Mouse (Mus musculus): ENCODE results near the gene Chd4. TPM values are rescaled to one million over a fixed set of nuclear protein-coding genes. Genes with fewer than 3 reads are reported as not detected.

The Chd4 gene
- polyA plus RNA-seq, 1 experiment from 2014 or later: 91.2 TPM

DNA sequence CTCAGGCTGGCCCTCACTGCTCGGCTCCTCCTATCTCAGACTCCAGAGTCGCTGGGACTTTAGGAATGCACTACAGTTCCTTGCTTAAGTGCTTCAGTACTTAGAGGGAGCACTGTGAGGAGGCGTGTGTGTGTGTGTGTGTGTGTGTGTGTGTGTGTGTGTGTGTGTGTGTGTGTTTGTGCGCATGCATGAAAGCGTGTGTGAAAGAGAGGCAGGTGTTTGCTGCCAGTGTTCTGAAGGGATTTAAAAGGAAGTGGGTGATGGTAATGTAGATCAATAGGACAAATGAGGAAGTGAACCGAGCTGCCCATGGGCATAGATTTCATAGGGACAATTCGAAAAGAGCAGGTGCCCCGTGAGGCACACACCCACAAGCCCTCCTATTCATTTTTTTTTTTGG is 22.0 kb upstream of the Chd4 start:
- 74% methylated on average over 8 of the region's 8 CpGs for WGBS
- H3K4me2 ChIP-seq: no peak overlapping the region
- ATAC-seq (ENCODE audit: insufficient number of reproducible peaks, insufficient read depth, low FRiP score, low TSS enrichment, low read depth): no peak

DNA sequence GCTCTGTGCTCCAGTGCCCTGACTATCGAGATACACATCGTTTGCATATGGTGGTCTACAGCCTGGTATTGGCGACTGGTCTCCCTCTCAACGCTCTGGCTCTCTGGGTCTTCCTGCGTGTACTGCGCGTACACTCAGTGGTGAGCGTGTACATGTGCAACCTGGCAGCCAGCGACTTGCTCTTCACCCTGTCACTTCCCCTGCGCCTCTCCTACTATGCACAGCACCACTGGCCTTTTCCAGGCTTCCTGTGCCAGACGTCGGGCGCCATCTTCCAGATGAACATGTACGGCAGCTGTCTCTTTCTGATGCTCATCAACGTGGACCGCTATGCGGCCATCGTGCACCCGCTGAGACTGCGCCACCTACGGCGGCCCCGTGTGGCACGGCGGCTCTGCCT is 14.4 kb upstream of the Chd4 start:
- no peaks in the 10 kb centered on the region for H3K36me3 ChIP-seq
- ATAC-seq (ENCODE audit: insufficient number of reproducible peaks, insufficient read depth, low FRiP score, low TSS enrichment, low read depth): peak; percentile 27; the same call in 1 of the 2 replicates
- H3K9ac ChIP-seq: peak overlapping the region; percentile 77
- H3K27me3 ChIP-seq: no peaks in the 10 kb centered on the region; the same call in 1 of the 2 replicates
- WGBS: 25% methylated on average over 25 of the region's 25 CpGs
- peak overlapping the region; percentile 78 for H3K4me2 ChIP-seq
- peaks cover 8% of the 10 kb centered on the region for H3K4me1 ChIP-seq
- H3K9me3 ChIP-seq: no peaks in the 10 kb centered on the region
- peak overlapping the region; percentile 85 for H3K27ac ChIP-seq
- H3K4me3 ChIP-seq: peak overlapping the region; percentile 48

More for the DNA sequence above, 22.0 kb upstream of the Chd4 start:
- H3K36me3 ChIP-seq: no peaks in the 10 kb centered on the region
- no peak overlapping the region for H3K27ac ChIP-seq
- no peak overlapping the region for H3K4me3 ChIP-seq
- H3K9me3 ChIP-seq: no peaks in the 10 kb centered on the region
- H3K27me3 ChIP-seq: no peaks in the 10 kb centered on the region
- H3K4me1 ChIP-seq: peaks cover 19% of the 10 kb centered on the region
- H3K9ac ChIP-seq: no peak overlapping the region

DNA sequence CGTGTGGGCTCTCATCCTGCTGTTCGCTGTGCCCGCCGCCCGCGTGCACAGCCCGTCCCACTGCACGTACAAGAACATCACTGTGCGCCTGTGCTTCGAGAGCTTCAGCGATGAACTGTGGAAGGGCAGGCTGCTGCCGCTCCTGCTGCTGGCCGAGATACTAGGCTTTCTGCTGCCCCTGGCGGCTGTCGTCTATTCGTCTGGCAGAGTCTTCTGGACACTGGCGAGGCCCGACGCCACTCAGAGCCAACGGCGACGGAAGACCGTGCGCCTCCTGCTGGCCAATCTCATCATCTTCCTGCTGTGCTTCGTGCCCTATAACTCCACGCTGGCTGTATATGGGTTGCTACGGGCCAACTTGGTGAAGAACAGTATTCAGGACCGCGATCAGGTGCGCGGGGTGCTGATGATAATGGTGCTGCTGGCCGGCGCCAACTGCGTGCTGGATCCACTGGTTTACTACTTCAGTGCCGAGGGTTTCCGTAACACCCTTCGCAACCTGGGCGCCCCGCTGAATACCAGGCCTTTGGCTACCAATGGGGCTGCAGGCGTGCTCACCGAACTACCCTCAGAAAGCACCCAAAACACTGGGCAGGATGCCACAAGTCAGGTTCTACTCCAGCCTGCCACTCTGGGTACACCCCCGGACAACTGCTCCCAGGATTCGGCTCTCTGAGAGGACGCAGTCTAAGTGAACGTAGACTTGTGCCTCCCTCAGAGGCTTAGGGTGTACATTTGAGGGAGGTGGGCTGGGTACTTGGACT is 13.8 kb upstream of the Chd4 start:
- Histone ChIP-seq H3K36me3 (no peaks in the 10 kb centered on the region), H3K27ac (peak overlapping the region; percentile 85), H3K9ac (peak overlapping the region; percentile 77), H3K4me2 (peak overlapping the region; percentile 78), H3K4me3 (peak overlapping the region; percentile 48), H3K4me1 (peaks cover 8% of the 10 kb centered on the region), H3K9me3 (no peaks in the 10 kb centered on the region), H3K27me3 (no peaks in the 10 kb centered on the region; the same call in 1 of the 2 replicates)
- WGBS: 22% methylated on average over 45 of the region's 45 CpGs
- ATAC-seq (ENCODE audit: insufficient number of reproducible peaks, insufficient read depth, low FRiP score, low TSS enrichment, low read depth): peak; percentile 86

DNA sequence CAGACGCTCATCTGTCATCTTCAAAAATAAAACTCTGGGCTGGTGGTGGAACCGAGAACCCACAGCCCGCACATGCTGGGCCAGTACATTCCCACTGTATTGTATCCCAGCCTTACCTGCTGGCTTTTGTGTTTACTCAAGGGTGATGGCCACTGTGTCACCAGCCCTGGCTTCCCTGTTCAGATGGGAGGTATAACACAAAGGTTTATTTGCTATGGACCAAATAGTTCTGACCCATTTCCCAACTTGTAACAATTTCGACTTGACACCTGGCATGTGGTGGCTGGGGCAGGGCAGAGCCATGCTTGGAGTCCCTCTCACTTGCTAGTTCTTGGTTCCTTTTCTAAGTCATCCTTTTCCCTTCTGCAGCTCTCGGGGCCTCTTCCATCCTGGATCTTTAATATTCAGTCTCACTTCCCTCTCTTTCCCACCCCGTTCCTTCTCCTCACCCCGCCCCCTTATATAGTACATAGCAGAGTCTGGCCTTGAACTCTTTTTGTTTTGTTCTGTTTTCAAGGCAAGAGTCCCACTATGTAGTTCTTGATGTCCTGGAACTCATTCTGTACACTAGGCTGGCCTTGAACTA is 12.9 kb upstream of the Chd4 start:
- no peak overlapping the region for H3K4me3 ChIP-seq
- H3K4me2 ChIP-seq: no peak overlapping the region
- no peak overlapping the region for H3K9ac ChIP-seq
- WGBS: 86% methylated on average over 7 of the region's 7 CpGs
- H3K4me1 ChIP-seq: peaks cover 8% of the 10 kb centered on the region
- H3K9me3 ChIP-seq: no peaks in the 10 kb centered on the region
- H3K27me3 ChIP-seq: no peaks in the 10 kb centered on the region; the same call in 1 of the 2 replicates
- ATAC-seq (ENCODE audit: insufficient number of reproducible peaks, insufficient read depth, low FRiP score, low TSS enrichment, low read depth): no peak
- no peak overlapping the region for H3K27ac ChIP-seq
- no peaks in the 10 kb centered on the region for H3K36me3 ChIP-seq

DNA sequence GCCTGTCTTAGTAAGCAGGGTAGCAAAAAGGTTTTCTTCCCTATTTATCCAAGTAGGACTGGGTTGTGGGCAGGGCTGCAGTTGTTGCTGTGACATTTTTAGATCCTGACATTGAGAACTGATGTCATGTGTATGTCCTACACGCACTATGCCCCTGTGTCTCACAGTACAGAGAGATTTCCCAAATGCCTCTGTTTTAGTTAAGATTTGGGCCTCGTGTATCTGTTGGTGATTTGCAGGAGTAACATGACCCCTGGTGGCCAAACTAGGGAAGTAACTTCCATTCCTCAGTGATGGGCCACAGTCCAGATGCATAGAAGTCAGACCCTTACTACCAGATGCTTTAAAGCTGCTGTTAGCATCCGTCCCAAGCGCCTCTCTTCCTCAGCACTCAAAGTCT is 11.4 kb upstream of the Chd4 start:
- H3K9me3 ChIP-seq: no peaks in the 10 kb centered on the region
- ATAC-seq (ENCODE audit: insufficient number of reproducible peaks, insufficient read depth, low FRiP score, low TSS enrichment, low read depth): no peak
- H3K9ac ChIP-seq: peak overlapping the region; percentile 28; the same call in 1 of the 2 replicates
- no peaks in the 10 kb centered on the region for H3K36me3 ChIP-seq
- H3K4me3 ChIP-seq: no peak overlapping the region
- no peaks in the 10 kb centered on the region; the same call in 1 of the 2 replicates for H3K27me3 ChIP-seq
- WGBS: 5% methylated on average over 4 of the region's 4 CpGs
- peak overlapping the region; percentile 18; the same call in 1 of the 2 replicates for H3K27ac ChIP-seq
- H3K4me2 ChIP-seq: no peak overlapping the region
- H3K4me1 ChIP-seq: peaks cover 21% of the 10 kb centered on the region

DNA sequence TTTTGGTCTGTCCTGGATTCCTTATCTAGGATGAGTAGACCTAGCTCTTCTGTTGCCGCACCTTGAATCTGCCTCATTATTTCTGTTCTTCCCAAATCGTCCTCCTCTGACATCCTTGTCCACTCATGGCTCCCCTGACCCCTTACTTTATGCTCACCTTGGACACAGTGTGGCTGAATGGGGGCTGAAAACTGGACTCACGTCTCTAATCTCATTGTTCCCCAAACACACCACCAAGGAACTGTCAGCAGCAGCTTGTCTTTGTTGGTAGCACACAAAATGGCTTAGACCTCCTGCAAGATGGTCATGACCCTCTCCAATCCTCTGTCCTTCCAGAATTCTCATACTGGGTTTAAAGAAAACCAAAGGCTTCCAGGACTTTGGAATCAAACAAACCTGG is 7.8 kb upstream of the Chd4 start:
- Histone ChIP-seq H3K4me1 (peaks cover 30% of the 10 kb centered on the region), H3K9me3 (no peaks in the 10 kb centered on the region), H3K9ac (no peak overlapping the region), H3K27ac (peak overlapping the region; percentile 97), H3K4me2 (no peak overlapping the region), H3K27me3 (no peaks in the 10 kb centered on the region), H3K4me3 (no peak overlapping the region), H3K36me3 (no peaks in the 10 kb centered on the region)
- 81% methylated on average over 3 of the region's 3 CpGs for WGBS
- ATAC-seq (ENCODE audit: insufficient number of reproducible peaks, insufficient read depth, low FRiP score, low TSS enrichment, low read depth): no peak

DNA sequence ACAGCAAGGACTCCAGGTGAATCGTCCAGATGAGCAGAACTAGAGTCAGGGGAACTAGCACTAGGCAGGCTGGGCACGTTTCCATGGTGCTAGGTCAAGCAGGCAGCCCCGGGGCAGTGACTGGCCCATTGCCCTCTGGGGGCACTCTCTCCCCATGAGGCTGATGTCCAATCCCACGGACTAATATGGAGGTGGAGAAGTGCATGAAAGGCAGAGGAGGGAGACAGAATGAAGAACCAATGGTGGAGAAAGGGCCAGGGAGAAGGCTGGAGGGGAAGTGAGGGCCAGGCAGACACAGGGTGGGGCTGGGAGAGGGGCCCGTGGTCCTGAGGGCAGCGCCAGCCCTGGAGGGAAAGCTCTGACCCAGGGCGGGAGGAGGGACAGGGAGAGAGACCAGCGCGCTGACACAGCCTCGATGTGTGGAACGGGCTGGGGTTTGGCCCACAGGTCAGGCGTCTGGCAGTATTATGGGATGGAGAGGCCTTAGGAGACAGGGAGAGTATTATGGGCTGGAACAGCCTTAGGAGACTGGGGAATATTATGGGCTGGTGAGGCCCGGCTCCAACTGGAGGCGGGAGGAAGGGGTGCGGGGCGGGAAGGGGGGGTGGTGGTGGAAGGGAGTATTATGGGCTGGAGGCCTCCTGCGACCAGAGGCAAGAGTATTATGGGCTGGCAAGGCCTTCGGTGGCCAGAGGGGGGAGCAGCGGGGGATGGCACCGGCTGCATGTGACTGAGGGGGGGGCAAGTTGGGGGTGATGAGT is 7.0 kb upstream of the Chd4 start:
- Histone ChIP-seq H3K9me3 (no peaks in the 10 kb centered on the region), H3K27ac (peak overlapping the region; percentile 97), H3K27me3 (no peaks in the 10 kb centered on the region), H3K4me1 (peaks cover 30% of the 10 kb centered on the region), H3K36me3 (no peaks in the 10 kb centered on the region), H3K4me2 (peak overlapping the region; percentile 58), H3K4me3 (peak overlapping the region; percentile 6; the same call in 1 of the 2 replicates), H3K9ac (peak overlapping the region; percentile 59)
- WGBS: 3% methylated on average over 18 of the region's 20 CpGs
- peak; percentile 81 for ATAC-seq (ENCODE audit: insufficient number of reproducible peaks, insufficient read depth, low FRiP score, low TSS enrichment, low read depth)

DNA sequence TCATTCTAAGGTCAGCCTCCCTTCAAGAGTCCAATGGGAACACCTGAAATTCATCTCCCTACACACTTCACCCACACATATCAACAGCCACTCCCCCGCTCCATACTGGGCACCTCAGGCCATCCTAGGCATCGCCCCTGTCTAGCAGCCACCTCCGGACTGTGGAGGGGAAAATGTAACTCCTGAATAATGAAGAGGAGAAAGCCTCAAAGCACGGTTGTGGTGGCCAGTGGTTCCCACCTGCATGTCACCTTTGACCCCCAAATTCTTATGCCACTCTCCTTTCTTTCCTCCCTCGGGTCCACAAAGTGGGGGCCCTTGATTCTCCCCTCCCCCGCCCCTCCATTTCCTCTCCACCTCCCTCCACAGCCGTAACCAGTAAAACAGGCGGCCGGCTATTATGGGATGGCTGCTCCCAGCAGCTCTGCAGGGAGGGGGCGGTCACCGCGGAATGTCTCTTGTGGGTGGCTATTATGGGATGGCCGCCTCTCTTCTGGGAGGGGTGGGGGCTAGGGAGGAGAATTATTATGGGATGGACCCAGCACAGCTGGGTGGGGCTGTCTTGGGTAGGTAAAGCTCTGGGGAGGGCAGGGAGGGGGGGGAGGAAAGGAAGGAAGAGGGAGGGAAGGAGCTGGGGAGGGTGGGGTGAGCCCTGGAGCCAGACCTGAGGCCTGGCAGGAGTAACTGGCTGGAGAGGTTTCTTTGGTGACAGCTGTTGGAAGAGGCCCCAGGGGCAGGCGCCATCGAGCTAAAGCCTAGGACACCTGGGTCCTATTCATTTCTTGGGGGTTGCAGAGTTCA is 6.1 kb upstream of the Chd4 start:
- Histone ChIP-seq H3K27ac (peak overlapping the region; percentile 97), H3K4me2 (peak overlapping the region; percentile 58), H3K9me3 (no peaks in the 10 kb centered on the region), H3K36me3 (no peaks in the 10 kb centered on the region), H3K27me3 (no peaks in the 10 kb centered on the region), H3K4me3 (peak overlapping the region; percentile 18), H3K9ac (peak overlapping the region; percentile 66), H3K4me1 (peaks cover 27% of the 10 kb centered on the region)
- ATAC-seq (ENCODE audit: insufficient number of reproducible peaks, insufficient read depth, low FRiP score, low TSS enrichment, low read depth): peak; percentile 66
- WGBS: 3% methylated on average over 15 of the region's 15 CpGs

DNA sequence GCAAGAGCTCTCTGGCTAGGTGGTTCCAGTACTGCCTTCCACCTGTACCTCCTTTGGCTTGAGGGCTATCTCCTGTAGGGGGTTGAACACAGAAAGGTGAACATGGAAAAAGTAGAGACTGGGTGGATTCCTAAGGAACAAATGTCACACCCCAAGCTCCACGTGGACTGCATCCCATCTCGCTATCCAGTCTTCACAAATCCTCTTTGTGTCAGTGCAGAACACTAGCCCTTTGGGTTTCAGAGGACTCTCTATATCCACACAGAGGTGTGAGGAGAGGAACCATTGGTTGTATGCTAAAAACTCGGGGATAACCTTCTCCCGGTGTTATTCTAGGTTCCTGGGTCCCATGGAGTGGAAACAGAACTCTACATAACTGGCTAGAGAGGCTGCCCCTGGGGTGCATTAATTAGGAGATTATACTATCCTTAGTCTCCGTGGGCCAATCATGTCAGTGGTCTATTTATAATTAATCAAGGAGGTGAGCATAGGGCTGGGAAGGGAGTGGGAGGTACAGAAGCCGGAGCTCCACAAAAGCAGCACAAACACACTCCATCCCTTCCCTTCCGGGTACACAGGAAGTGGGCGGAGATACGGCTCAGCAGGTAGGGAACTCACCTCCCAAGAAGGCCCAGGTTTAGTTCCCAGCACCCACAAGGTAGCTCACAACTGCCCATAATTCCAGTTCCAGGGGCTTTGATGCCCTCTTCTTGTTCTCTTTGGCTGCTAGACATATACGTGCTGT is 5.3 kb upstream of the Chd4 start:
- Histone ChIP-seq H3K36me3 (no peaks in the 10 kb centered on the region), H3K27ac (peak overlapping the region; percentile 97), H3K27me3 (no peaks in the 10 kb centered on the region), H3K4me2 (peak overlapping the region; percentile 58), H3K9ac (peak overlapping the region; percentile 66; the same call in 1 of the 2 replicates), H3K9me3 (no peaks in the 10 kb centered on the region), H3K4me1 (peaks cover 27% of the 10 kb centered on the region), H3K4me3 (0 out of 2 replicates have a peak overlapping the region, but pooled peaks have one; percentile 18)
- 60% methylated on average over 10 of the region's 10 CpGs for WGBS
- ATAC-seq (ENCODE audit: insufficient number of reproducible peaks, insufficient read depth, low FRiP score, low TSS enrichment, low read depth): no peak

DNA sequence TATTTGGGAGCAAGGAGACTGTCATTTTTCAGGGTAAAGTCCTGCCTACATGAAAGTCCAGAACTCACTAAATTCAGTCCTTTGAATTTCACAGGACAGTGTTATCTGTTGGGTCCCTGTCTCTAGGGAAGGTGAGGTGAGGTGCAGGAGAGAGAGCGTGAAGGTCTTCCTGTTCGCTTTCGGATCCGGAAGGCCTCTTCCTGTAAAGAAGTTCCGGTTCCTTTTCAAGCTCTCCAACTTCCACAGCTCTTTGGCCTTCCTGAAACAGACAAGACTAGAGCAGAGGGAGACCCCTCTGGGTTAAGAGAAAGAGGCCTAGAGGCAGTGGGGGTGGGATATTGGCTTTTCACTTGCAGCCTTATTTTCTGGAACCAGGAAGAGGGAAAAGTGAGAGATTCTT is 3.4 kb upstream of the Chd4 start:
- no peaks in the 10 kb centered on the region for H3K27me3 ChIP-seq
- ATAC-seq (ENCODE audit: insufficient number of reproducible peaks, insufficient read depth, low FRiP score, low TSS enrichment, low read depth): no peak
- H3K9ac ChIP-seq: no peak overlapping the region
- H3K9me3 ChIP-seq: no peaks in the 10 kb centered on the region
- H3K4me1 ChIP-seq: peaks cover 27% of the 10 kb centered on the region
- WGBS: 92% methylated on average over 5 of the region's 5 CpGs
- no peak overlapping the region for H3K4me2 ChIP-seq
- H3K27ac ChIP-seq: peak overlapping the region; percentile 16; the same call in 1 of the 2 replicates
- H3K4me3 ChIP-seq: no peak overlapping the region
- no peaks in the 10 kb centered on the region for H3K36me3 ChIP-seq

Data from embryonic facial prominence, embryonic 13.5 days (tissue).